Mouse (Mus musculus) cerebellum, postnatal 36 days (tissue): Measurements from ENCODE around the gene Pabpc5.
A peak's percentile ranks its signal among the peaks of the same experiment; 100 is the strongest.

ENCODE experiments used
- DNase-seq, 2 experiments: peaks; one replicate each; pipeline ENCODE4 v3.0.0; 2021 to 2022; ENCODE audit warnings: mixed read lengths in 2 of 2

The Pabpc5 gene

DNA sequence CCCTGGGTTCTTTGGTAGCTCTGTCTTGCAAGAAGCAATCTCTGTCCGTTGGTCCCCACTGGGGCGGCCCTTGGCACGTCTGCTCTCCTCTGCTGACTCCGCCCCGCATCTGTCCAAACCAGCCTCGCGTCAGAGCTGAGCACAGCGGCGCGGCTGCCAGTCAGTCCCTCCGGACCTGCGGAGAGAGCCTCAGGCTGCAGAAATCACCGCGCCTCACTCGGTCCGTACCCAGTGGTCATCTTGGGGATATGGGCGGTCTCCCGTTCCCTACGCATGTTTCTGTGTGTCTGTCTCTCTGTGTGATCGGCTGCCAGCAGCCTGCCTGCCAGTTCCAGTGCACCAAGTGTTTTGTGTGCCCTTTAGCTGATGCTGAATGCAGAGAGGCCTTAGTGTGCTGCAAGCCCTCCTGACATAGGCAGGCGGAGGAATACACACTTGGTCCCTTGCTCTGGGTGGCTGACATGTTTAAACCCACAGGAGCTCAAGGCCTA, at the start of gene Pabpc5:
Gene Pabpc5 (plus strand): TSS at position 116 of the 491 bp plus-strand sequence.
- DNase-seq = peak; percentile 64 to 68

DNA sequence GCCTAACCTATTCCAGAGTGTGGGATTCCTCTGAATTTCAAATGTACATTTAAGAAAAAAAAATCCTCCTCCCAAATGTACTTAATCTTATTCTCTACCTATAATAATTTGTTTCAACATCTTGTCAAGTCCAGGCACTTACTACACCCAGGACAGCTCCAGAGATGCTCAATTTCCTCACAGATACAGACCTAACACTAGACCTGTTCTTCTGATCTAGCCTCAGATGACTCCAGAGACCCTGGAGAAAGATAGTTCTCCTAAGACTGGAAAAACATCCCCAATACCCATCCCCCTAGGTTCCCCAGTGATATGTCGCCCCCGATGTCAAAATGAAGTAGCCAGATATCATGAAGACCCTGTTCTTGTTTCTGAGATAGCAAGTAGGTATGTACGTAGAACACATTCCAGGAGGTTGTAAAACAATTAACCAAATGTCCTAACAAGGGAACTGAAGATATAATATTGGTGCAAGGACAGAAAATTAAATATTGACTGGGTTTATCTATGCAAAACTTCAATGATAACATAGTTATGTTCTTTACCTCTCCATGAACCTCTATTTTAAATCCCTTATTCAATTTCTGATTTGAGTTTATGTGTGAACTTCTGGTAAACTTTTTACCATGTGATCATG, 39.9 kb upstream of the Pabpc5 start:
- DNase-seq = no peak

DNA sequence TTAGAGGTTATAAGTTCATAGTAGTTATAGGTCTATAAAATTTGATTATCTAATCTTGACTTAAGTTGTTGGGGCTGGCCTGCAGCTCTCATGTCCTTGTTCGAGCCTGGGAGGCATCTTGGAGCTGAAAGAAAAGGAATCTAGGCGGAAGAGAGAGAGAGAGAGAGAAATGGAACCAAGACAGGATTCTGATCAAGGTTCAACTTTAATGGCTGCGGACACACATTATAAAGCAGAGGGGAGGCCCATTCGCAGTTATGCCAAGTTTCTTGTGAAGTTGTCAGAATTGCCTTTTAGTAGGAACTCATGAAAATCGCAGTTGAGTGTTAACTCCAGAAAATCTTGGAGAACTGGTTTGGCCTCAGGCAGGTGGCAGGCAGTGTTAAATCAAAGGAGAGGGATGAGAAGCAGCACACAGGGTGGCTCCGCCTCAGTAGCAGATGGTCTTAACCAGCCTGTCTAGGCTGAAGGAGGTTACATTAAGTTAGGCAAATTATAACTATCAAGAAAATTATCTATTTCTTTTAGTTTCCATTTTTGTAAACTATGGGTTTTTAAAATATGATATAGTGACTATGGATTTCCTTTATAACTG, 38.6 kb upstream of the Pabpc5 start:
- DNase-seq = no peak

DNA sequence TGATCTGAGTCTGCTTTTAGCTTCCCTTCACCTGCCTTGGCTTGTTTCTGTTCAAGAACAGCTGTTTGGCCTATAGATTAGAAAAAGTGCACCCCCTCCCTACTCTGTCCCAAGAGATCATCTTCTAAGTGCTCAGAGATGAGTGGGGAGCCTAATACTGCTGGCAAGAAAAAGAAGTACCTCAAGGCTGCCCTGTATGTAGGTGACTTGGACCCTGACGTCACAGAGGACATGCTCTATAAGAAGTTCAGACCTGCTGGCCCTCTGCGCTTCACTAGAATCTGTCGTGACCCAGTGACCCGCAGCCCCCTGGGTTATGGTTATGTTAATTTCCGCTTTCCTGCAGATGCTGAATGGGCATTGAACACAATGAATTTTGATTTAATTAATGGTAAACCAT, 856 bp downstream of the Pabpc5 start:
- DNase-seq = peak in 1 of 2 experiments; percentile 3
